In the genomic region with DNA sequence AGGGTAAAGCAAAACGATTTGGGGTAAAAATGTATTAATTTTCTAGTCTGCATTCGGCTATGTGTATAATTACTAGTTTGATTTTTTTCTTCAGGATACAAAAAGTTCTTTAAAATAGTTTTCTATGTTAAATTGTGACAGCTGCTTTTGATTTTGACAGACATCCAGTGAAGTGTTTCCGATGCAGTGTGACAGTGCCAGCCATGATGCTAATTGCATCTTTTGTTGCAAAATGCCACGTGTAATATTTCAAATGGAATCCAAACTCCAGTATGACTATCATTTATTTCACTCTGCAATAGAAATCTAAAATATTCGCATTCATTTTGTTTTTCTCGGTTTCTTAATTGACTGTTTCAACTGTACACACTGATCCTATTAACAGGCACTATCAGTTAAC, we compare ENCODE assay signal across 17 mouse cellular contexts.
"Had no signal": no experiment of that assay in that cellular context is flagged by ENCODE, and none has a peak within 500 bp of the region (broad histone marks: within the 10 kb centered on the region; RNA-seq: fewer than 3 reads in every experiment).

No protein-coding gene starts in this region.

- H3K9me3 ChIP-seq: lung, embryonic 15.5 days; megakaryocyte, embryonic 14.5 days; midbrain, embryonic 13.5 days; midbrain, embryonic 15.5 days; neural tube, embryonic 12.5 days; stomach, embryonic 15.5 days had no signal

- DNase-seq: lung, adult 2 months; lung, postnatal 14 days; lung, postnatal 36 days; right cerebral cortex, postnatal 14 days; thymus, adult 2 months; thymus, postnatal 25 days; thymus, postnatal 4 days had no signal

- H3K9ac ChIP-seq: lung, embryonic 15.5 days; midbrain, embryonic 13.5 days; midbrain, embryonic 15.5 days; neural tube, embryonic 12.5 days; stomach, embryonic 15.5 days had no signal

- H3K36me3 ChIP-seq: lung, embryonic 15.5 days; midbrain, embryonic 13.5 days; midbrain, embryonic 15.5 days; neural tube, embryonic 12.5 days; stomach, embryonic 15.5 days had no signal

- ATAC-seq: lung, postnatal 0 days; midbrain, embryonic 13.5 days; midbrain, embryonic 15.5 days had no signal

- H3K27me3 ChIP-seq: lung, embryonic 15.5 days; megakaryocyte, embryonic 14.5 days; midbrain, embryonic 13.5 days; midbrain, embryonic 15.5 days; neural tube, embryonic 12.5 days; stomach, embryonic 15.5 days had no signal

- H3K4me3 ChIP-seq: lung, embryonic 15.5 days; megakaryocyte, embryonic 14.5 days; midbrain, embryonic 13.5 days; midbrain, embryonic 15.5 days; neural tube, embryonic 12.5 days; stomach, embryonic 15.5 days had no signal

- H3K4me1 ChIP-seq: lung, embryonic 15.5 days; megakaryocyte, embryonic 14.5 days; midbrain, embryonic 13.5 days; midbrain, embryonic 15.5 days; neural tube, embryonic 12.5 days; stomach, embryonic 15.5 days had no signal

- H3K4me2 ChIP-seq: lung, embryonic 15.5 days; midbrain, embryonic 11.5 days; midbrain, embryonic 13.5 days; midbrain, embryonic 15.5 days; neural tube, embryonic 12.5 days; stomach, embryonic 15.5 days had no signal

- H3K27ac ChIP-seq: lung, embryonic 15.5 days; macrophage; midbrain, embryonic 13.5 days; midbrain, embryonic 15.5 days; neural tube, embryonic 12.5 days; stomach, embryonic 15.5 days; stomach, postnatal 0 days had no signal
